Mouse (Mus musculus) sigmoid colon, adult 10 weeks (tissue): ENCODE results near the gene Mettl7a1. TPM values are rescaled to one million over a fixed set of nuclear protein-coding genes. Genes with fewer than 3 reads are reported as not detected.

Experiments
- polyA plus RNA-seq: library from polyadenylated mRNA; stranded (reverse); fragments of 350-450 nt; fragmentation: Illumina TruSeq; extraction: RNeasy Lipid Tissue Mini Kit (QIAGEN cat#74804); gene quantifications from one replicate; pipeline ENCODE4 v1.2.3, GENCODE M21; 2014; ENCODE audit warnings: low read depth, low replicate concordance

Gene Mettl7a1
- polyA plus RNA-seq, result 253 TPM

GRCm38 (mm10) chr15:100304019-100304991 is at the start of gene Mettl7a1:
TSS of gene Mettl7a1 (plus strand) at chr15:100304140.

GRCm38 (mm10) chr15:100280626-100281025 is 23.3 kb upstream of the Mettl7a1 start, which contains the start of gene Tmprss12:
TSS of gene Tmprss12 (plus strand) at chr15:100280837.

GRCm38 (mm10) chr15:100334629-100335028 is 30.7 kb downstream of the Mettl7a1 start, which contains the start of gene Mettl7a3:
TSS of gene Mettl7a3 (plus strand) at chr15:100334929.

GRCm38 (mm10) chr15:100352711-100353250 is 48.8 kb downstream of the Mettl7a1 start, which contains the start of the genes Methig1 and Mettl7a2:
TSS of gene Methig1 (plus strand) at chr15:100353149.
TSS of gene Mettl7a2 (plus strand) at chr15:100353200.

GRCm38 (mm10) chr15:100364242-100364641 is 60.3 kb downstream of the Mettl7a1 start, which contains the start of gene Higd1c:
TSS of gene Higd1c (plus strand) at chr15:100364542.

Other genes with a start within 250 kb of the Mettl7a1 start
- 89.0 TPM for gene Atf1, start 76.3 kb upstream of the Mettl7a1 start, polyA plus RNA-seq
- gene Tmprss12, start 23.3 kb upstream of the Mettl7a1 start, polyA plus RNA-seq, result 0.88 TPM
- gene Mettl7a3, start 30.8 kb downstream of the Mettl7a1 start, polyA plus RNA-seq, result 3.3 TPM
- gene Methig1, start 49.0 kb downstream of the Mettl7a1 start, polyA plus RNA-seq, result 2.1 TPM
- gene Mettl7a2, start 49.1 kb downstream of the Mettl7a1 start, polyA plus RNA-seq, result 33.1 TPM
- gene Higd1c, start 60.4 kb downstream of the Mettl7a1 start, polyA plus RNA-seq, result not detected
- not detected for gene Gm5475, start 118.0 kb downstream of the Mettl7a1 start, polyA plus RNA-seq
- 10.1 TPM for gene Slc11a2, start 120.9 kb downstream of the Mettl7a1 start, polyA plus RNA-seq
- 18.0 TPM for gene Letmd1, start 164.9 kb downstream of the Mettl7a1 start, polyA plus RNA-seq
- gene Csrnp2, start 191.3 kb downstream of the Mettl7a1 start, polyA plus RNA-seq, result 1.7 TPM
- 6.2 TPM for gene Tfcp2, start 247.9 kb downstream of the Mettl7a1 start, polyA plus RNA-seq